Mouse (Mus musculus): ENCODE data around the gene Mtx2. TPM values are rescaled to one million over a fixed set of nuclear protein-coding genes. Genes with fewer than 3 reads are reported as not detected.

Mtx2 gene
- 10 to 100 TPM; 36.5 to 43.4 TPM for total RNA-seq (2021)
- long read RNA-seq, transcript Mtx2-201 (10 exons, 2,950 nt): major isoform, 38 of 43 reads
- long read RNA-seq, partial matches to known transcripts: 0 of 43 reads
- long read RNA-seq, other reads (novel, unspliced or antisense): 5 of 43 reads

DNA sequence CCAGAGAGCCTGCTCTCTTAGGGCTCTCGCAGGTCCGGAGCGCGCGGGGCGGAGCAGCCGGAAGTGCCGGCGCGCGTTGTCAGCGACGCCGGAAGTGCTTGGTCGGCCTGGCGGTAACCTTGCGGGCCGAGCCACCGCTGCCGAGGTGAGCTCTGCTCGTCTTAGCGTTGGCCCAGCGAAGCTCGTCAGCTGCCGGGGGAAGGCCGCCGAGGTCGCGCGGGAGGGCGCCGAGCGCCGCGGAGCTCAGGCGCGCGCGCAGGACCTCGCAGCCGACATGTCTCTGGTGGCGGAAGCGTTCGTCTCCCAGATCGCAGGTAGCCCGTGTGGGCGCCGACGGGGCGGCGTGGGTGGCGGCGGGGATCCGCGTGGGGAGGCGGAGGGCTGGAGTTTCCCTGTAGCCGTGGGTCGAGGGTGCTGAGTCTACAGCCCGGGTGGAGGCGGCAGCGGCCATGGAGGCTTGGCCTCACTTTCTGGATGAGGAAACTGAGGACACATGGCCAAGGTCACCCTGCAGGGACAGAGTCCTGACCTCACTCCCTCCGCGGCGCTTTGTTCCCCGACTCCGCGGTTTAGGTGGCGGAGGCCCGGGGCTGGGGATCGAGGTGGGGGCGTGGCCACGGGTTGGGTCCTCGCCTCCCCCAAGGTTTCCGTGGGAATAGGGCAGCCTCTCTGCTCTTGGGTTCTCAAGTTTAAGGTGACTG, at the start of gene Mtx2:
Gene Mtx2, plus strand, starts transcription at position 74 of the 701 bp plus-strand sequence.
- DNase-seq (ENCODE audit: low spot score in 2 of 2): peak; percentile 64 to 84

DNA sequence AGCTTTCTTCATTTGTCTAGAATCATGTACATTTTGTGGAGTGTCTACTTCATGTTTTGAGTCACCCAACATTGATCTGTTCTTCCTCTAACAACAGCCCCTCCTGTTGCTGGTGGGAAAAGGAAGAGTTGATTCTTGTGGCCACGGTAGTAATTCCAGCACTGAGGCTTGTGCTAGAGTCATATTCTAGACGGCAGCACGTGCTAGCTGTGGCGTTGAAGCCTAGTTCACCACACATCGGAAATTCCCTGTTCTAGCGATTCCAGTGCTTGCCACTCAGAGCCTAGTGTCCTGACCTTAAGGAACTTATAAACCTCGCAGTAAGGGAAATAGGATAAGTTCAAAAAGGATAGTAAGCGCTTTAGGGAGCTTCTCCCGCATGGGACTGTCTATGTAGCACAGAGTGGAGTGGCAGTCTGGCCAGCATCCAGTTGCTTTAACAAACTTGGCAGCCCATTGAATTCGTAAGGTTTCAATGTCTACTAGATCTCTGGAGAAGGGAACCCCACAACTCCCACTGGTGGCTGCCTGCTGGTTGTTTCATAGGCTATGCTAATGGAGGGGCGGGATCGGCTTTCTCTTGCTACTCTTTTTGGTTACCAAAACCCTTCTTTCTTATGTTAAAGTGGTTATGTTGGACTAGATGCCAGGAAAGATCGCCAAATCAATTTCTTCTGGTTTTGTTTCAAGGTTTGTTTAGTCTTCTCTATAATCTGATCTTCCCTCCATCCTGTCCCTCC, 47.9 kb upstream of the Mtx2 start:
- peak in 1 of 2 experiments; percentile 6 for DNase-seq (ENCODE audit: low spot score in 2 of 2)

DNA sequence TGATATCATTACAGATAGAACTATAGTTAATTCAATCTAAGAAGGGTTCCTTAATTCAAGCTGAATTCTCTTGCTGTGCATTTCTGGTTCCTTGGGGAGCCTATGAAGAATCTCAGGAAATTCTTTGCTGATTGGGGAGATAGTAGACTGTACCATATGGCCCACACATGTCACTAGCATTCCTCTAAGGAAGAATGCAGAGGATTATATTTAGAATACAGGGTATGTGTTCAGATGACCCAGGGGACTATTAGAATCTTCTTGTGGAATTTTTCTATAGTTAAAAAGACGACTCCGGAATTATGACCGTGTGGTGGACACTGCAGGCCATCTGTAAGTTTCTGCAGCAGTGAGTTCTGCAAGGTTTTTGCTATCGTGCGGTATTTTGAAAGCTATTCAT, 44.2 kb upstream of the Mtx2 start:
- no peak for DNase-seq (ENCODE audit: low spot score in 2 of 2)

DNA sequence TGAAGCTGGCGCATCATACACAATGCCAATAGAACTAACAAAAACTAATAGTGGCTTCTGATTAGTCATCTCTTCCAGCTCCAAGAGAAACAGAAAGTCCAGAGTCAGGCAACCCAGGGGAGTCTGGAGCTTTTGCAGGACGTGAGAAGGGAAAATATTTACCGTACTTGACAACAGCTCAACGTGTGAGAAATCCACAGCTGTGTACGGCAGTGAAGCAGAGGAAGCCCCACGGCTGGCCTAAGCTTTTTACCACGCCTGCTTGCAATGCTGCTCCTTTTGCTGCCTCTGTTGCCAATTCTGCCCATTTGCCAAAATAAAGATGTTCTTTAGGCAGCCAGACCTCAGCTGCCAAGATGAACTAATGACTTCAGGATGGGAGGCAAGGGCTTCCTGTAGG, 30.1 kb upstream of the Mtx2 start:
- DNase-seq (ENCODE audit: low spot score in 2 of 2): no peak

DNA sequence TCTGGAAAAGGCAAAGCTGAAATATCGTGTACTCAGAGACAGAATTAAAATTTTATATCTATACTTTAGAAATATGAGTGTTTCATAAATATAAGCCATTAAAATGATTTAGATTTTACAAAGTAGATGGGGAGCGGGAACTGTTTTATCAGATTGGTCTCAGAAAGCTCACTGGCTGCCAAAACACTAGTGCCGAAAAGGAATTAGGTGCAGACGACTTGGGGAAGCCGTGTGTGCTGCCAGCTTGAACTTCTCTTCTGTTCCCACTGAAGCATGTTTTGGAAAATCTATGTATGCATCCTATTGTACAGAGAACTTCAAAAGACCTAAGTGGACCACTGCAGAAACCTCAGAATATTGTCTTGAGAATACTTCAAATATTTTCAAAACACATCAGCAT, 17.2 kb upstream of the Mtx2 start:
- DNase-seq (ENCODE audit: low spot score in 2 of 2): no peak

DNA sequence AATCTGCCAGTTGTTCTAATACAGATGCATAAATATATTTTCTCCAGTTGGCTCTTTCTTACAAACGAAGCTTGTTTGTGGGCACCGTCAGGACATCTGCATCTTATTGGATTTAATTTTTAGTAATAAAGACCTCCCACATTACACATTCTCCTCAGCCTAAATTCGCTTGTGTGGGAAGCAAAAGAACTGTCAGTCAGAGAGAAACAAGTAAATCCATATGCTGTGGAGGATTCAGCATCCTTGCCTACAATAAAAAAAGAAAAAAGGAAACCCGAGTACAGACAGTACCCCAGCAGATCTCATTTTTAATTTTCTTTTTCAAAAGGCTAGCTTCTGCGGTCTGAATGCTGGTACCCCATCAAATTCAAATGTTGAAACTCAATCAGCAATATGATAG, 2.9 kb upstream of the Mtx2 start:
- DNase-seq (ENCODE audit: low spot score in 2 of 2): peak; percentile 1 to 37

DNA sequence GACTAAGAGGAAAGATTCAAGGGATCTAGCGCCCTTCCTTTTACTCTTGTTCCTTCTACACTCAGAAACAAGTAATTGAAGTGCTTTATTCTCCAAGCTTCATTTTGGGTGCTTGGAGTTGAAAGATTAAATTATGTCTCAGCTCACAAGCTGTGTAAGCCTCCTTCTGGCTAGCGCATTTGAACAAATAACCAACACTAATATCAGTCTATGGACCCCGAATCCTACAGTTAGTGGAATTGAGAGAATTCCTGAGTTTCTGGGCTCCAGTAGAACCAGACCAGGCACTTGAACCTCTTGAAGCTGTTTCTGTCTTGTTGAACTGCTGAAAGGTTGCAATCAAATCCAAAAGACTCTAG, 253 bp upstream of the Mtx2 start:
- DNase-seq (ENCODE audit: low spot score in 2 of 2): no peak

DNA sequence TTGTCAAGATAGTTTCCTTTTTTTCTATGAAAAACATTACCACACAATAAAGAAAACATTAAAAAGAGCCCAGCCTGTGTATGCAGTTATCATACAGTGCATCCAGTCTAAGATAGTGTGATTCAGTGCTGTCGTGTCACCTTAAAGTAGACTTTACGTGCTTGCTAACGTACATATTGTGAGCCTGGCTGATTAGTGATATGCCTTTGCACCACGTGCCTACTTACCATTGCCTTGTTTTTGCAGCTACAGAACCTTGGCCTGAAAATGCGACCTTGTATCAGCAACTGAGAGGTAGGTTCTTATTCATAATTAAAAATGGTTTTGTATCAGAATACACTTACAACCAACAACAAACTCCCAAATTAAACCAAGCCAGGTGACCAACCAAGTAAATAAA, 21.4 kb downstream of the Mtx2 start:
- DNase-seq (ENCODE audit: low spot score in 2 of 2): no peak

DNA sequence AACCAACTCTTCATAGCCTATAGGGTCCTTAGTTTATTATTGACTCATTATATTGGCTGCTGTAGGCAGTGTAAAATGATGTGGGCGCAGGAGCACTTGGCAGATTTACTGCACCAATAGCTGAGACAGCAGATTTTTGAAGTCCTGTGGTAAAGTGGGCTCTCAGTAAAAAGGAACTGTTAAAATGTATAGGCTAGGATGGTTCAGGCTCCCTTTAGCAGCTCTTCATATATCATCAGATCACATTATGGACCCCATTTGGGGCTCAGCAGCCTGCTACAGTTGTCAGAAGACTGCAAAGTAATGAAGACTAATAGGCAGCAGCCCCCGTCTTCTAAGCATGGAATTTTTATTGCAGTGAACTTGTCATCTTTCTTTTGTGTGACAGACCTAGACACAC, 21.9 kb downstream of the Mtx2 start:
- no peak for DNase-seq (ENCODE audit: low spot score in 2 of 2)

DNA sequence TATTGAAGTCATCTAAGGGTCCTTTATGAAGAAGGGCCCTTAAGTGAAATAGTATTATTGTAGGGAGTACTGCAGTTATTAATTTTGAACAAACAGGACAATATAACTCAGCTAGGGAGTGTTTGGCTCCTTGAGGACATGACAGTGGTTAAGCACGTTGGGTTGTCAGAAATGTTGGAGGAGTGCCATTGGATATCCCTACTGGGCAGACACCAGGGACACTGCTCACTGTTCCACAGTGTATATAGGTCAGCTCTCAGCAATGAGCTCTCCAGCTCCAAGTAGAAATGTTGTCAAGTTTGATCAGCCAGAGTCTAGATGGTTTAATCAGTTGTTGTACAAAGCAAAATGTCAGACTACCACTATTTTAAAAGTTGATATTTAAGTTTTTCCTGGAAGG, 24.4 kb downstream of the Mtx2 start:
- no peak for DNase-seq (ENCODE audit: low spot score in 2 of 2)

DNA sequence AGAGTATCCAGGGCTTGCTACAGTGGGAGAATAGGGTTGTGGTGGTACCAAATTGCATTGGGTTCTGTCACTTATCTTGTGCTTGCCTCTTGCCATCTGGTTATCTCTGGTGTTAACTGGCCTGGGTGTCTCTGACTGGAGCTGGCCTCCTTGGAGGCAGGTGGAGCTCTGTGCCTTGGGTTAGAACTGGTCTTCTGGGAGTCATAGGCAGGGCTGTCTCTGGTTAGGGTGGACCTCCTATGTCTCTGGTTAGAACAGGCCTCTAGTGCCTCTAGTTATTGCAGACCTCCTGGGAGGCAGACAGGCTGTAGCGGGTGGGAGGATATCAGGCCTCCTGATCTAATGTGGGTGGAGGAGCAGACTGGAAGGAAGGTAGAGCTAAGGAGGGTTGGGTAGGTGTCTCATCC, 36.5 kb downstream of the Mtx2 start:
- no peak for DNase-seq (ENCODE audit: low spot score in 2 of 2)

DNA sequence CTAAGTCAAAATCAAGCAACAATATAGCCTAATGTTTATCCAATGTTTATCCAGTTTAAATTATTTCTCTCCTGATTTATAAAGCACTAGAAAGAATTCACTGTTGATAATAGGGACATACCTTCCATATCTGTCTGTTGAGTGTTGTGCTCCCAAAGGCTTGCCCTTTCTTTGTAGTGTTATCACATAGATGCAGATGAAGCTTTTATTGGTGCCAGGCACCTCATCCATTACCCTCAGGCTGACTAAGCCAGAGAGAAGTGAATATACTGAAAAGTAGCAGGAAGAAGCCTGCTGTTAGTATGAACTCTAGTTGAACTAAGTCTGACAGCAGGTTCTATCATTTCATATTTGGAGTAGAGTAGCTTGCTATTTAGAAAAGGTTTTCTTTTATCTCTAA, 39.8 kb downstream of the Mtx2 start:
- no peak for DNase-seq (ENCODE audit: low spot score in 2 of 2)

DNA sequence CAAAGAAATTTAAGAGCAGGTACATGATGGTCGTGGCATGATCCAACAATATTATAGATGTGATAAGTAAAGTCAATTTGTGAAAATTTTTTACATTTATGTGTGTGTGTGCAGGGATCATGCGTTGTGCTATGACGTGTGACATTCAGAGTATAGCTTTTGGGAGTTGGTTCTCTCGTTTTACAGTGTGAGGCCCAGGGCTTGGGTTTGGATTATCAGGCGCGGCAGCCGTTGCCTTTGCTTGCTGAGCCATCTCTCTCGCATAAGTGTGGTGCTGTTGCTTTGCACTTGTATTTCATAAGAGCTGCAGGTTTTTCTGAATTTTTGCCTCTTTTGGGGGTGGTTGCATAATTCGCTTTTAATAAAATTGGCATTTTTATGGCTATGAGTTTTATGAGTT, 48.4 kb downstream of the Mtx2 start:
- DNase-seq (ENCODE audit: low spot score in 2 of 2): no peak

DNA sequence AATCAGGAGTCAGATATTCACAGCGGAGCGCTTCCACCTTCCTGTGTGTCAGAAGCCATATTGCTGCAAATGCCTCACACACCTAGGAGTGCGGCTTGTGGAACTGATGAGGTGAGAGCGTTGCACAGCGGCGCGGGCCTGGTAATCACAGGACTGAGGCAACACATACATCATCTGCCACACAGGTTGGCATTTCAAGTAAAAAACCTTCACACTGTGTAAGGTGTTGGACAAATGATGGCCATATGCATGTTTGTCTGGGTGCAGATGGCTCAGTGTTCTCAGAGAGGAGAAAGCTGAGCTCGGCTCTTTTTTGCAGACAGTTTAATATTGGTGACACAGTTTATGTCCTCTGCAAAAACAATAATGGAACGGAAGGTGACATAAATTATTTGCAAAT, 58.8 kb downstream of the Mtx2 start:
- peak; percentile 15 to 39 for DNase-seq (ENCODE audit: low spot score in 2 of 2)

DNA sequence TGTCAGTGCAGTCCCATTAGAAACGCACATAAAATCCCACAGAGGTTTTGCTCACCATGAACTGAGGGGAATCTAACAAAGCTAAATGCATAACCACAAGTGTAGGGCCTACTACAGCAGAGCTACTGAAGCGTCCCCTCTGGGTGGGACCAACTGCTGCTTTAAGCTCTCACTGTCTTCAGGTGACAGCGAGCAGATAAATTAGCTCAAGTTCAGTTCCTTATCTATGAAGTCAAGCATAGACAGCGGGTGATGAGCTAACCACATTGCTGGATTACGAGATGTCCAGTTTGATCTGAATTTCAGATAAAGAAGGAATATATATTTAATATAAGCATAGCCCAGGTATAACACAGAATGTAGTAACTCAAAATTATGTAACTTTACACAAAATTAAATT, 66.3 kb downstream of the Mtx2 start:
- DNase-seq (ENCODE audit: low spot score in 2 of 2): no peak

DNA sequence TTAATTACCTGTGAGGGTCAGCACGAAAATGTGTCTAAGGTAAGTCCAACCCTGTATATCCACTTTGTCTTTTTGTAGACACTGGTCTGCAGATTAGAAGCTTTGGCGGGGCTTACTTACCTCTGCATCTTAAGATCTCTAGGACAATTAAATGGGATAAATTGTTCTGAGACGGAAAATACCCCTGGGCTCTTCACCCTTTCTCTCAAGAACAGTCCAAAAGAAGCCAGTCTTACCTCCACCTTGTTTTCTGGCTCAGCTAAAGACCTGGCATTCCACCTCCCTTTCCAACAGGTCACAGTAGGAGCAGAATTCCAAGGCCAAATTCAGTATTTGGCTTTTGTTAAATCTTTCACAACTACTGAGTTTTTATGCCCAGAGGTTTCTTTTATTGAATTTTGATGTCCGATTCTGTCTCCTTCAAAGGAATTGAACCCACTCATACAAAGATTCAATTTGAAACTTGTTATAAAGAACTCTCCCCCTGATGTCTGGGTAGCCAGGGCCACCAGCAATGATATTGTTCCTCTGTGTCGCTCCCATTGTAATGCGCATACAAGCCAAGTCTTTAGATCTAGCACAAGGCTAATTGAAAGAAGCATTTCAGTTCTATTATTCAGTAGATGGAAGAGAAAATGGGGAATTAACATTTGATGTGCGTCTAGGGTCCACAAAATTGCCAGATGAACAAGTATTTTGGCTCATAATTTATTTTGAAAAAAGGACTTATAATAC, 67.4 kb downstream of the Mtx2 start:
- no peak for DNase-seq (ENCODE audit: low spot score in 2 of 2)

DNA sequence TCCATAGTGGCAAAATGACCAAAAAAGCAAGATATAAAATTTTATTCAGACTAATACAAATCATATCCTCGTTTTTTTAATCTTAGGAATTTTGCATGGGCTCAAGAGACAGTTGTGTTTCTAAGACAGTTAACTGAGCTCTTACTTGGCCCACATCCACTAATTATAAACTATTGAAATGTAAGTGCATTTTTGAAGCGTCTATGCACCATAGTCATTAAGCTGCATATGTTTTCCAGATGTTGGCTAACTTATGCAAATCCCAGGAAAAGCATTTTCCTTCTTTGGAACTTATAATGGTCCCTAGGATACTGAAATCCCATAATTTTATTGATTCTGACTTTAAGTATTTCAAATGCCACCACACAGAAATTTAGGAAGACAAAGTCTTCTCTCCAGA, 68.5 kb downstream of the Mtx2 start:
- DNase-seq (ENCODE audit: low spot score in 2 of 2): no peak

DNA sequence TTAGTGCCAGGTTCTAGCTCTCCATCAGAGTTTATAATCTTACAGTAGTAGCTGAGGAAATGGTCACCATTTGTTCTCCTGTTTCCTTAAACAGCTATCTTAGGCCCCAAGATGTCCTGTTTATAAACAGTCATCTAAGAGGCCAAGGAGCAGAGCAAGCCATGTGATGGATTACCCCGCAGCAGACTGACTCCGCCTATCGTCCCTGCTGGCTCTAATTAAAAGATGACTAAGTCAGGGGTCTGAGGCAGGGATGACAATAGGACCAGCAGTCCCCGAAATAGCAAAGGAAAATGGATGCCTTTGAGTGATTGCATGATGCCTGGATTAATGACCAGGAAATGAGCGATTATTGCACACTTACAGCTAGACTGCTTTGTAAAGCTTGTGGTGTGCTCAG, 74.4 kb downstream of the Mtx2 start:
- DNase-seq (ENCODE audit: low spot score in 2 of 2): no peak

DNA sequence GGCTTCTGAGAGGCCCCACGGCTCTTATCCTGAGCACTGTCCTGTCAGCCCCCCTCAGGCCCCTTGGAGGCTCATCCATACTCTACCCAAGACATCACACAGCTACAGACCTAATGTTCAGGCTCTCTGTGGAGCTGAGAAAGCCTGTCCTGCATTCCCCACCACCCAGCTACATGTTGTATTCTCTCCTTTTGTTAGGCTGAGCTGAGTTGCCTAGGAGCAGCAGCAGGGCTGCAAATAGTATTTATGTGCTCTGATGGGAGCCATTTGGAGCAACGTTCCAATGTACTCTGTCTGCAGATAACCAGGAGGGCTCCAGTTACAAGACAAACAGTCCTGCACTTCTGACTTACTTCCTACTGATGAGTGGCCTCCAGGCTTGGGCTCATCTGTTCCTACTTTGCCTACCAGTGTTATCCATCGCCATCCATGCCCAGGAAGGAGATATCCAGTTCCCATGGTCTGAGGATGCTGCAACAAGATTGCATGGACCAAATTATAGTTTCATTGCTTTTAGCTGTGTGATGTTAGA, 76.2 kb downstream of the Mtx2 start:
- DNase-seq (ENCODE audit: low spot score in 2 of 2): no peak

DNA sequence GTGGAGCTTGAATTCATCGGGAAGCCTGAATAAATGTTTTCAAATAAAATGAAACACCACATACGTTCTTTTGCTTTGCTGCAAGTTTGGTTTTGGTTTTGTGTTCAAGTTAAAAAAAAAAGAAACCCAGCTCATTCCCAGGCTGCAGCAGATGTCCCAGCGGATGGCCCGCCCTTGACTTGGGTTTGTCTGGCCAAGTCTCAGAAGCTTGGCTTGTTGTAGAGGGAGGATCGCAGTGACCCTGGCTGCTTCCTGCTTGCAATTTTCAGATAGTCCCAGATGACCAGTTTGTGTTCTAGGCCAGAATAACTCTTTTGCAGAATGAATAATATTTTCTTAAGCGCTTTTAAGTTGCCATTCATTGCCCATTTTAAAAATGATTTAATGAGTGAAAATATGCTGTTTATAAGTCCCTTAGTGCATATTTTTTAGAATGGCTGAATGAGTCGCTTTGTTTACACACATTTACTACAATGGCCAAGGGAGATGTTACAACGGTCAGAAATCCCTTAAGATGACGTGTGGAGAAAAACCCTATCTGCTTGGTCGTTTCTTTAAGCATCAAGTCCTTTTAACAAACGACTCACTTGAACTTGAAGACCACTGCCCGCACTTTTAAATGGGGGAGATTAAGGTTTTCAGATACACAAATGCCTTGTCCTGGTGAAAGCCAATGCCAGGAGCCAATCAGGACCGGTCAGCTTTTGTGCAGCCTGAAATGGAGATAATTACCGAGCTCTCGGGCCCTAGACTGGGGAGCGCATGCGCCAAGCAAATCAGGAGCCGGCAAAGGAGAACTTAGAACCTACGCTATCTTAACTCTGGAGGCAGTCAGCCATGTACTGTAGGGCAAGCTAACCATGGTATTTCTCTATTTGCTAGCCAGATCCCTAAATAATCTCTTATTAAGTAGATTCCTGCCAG, 82.0 kb downstream of the Mtx2 start:
- DNase-seq (ENCODE audit: low spot score in 2 of 2): no peak

DNA sequence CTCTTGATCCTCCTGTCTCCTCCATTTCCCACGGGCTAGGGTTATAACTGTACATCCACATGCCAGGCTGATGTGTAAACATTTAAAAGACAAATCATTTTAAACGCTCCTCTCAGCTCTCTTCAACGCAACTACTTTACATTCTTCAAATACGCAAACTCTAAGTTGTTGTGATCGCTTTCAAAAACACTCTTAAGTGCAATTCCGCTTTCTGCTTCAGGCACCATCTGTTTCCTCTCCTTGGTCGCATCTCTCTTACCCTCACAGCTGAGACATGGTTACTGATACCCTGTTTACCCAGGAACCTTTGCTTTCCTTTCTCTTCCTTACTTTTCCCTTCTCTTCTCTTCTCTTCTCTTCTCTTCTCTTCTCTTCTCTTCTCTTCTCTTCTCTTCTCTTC, 86.4 kb downstream of the Mtx2 start:
- no peak for DNase-seq (ENCODE audit: low spot score in 2 of 2)
